Mouse (Mus musculus): ENCODE measurements around the gene Tectb. TPM values are rescaled to one million over a fixed set of nuclear protein-coding genes. Genes with fewer than 3 reads are reported as not detected.

Tectb gene
- polyA plus RNA-seq, 1 experiment: 0.03 TPM

- no peak for TF ChIP-seq CTCF (IDR thresholded peaks at IDR 0.05; ENCODE audit: borderline replicate concordance, insufficient read depth, low read depth, low read length)
- H3K4me1 ChIP-seq (ENCODE audit: control insufficient read depth, insufficient read depth, low read length): 0 out of 2 replicates have a peak, but pooled peaks cover 5% of the 10 kb centered on the region
- 74% methylated on average over 3 of the region's 3 CpGs for WGBS
- H3K27me3 ChIP-seq (ENCODE audit: control insufficient read depth, insufficient read depth, low read length): no peaks in the 10 kb centered on the region
- H3K4me3 ChIP-seq (replicated peaks; ENCODE audit: insufficient read depth, low read depth, low read length): no peak overlapping the region
- DNase-seq: no peak
- H3K27ac ChIP-seq (ENCODE audit: insufficient read depth, low read length): no peak overlapping the region
Measured at GRCm38 (mm10) chr19:55195574-55195973, 15.0 kb downstream of the Tectb start.

GRCm38 (mm10) chr19:55198303-55198702 is 17.8 kb downstream of the Tectb start:
- 0 out of 2 replicates have a peak, but pooled peaks cover 5% of the 10 kb centered on the region for H3K4me1 ChIP-seq (ENCODE audit: control insufficient read depth, insufficient read depth, low read length)
- H3K27ac ChIP-seq (ENCODE audit: insufficient read depth, low read length): no peak overlapping the region
- WGBS: 35% methylated on average over 5 of the region's 5 CpGs
- TF ChIP-seq POLR2A (IDR thresholded peaks at IDR 0.05; ENCODE audit: borderline replicate concordance, insufficient read depth, low read length) (no peak), CTCF (IDR thresholded peaks at IDR 0.05; ENCODE audit: borderline replicate concordance, insufficient read depth, low read depth, low read length) (peak; percentile 46; the same call in 1 of the 2 replicates)
- no peaks in the 10 kb centered on the region for H3K27me3 ChIP-seq (ENCODE audit: control insufficient read depth, insufficient read depth, low read length)
- no peak overlapping the region for H3K4me3 ChIP-seq (replicated peaks; ENCODE audit: insufficient read depth, low read depth, low read length)
- DNase-seq: peak; percentile 18 to 27

- no peak overlapping the region for H3K27ac ChIP-seq (ENCODE audit: insufficient read depth, low read length)
- peak; percentile 33; the same call in 1 of the 2 replicates for TF ChIP-seq CTCF (IDR thresholded peaks at IDR 0.05; ENCODE audit: borderline replicate concordance, insufficient read depth, low read depth, low read length)
- TF ChIP-seq POLR2A (IDR thresholded peaks at IDR 0.05; ENCODE audit: borderline replicate concordance, insufficient read depth, low read length): no peak
- no peaks in the 10 kb centered on the region for H3K4me1 ChIP-seq (ENCODE audit: control insufficient read depth, insufficient read depth, low read length)
- H3K4me3 ChIP-seq (replicated peaks; ENCODE audit: insufficient read depth, low read depth, low read length): no peak overlapping the region
- no peaks in the 10 kb centered on the region for H3K27me3 ChIP-seq (ENCODE audit: control insufficient read depth, insufficient read depth, low read length)
- peak in 1 of 2 experiments; percentile 40 for DNase-seq
- whole genome bisulfite sequencing: 36% methylated on average over 8 of the region's 8 CpGs
Measured at GRCm38 (mm10) chr19:55206482-55207138, 26.1 kb downstream of the Tectb start.

GRCm38 (mm10) chr19:55207205-55207604 is 26.7 kb downstream of the Tectb start:
- TF ChIP-seq POLR2A (IDR thresholded peaks at IDR 0.05; ENCODE audit: borderline replicate concordance, insufficient read depth, low read length) (no peak), CTCF (IDR thresholded peaks at IDR 0.05; ENCODE audit: borderline replicate concordance, insufficient read depth, low read depth, low read length) (no peak)
- Histone ChIP-seq H3K4me1 (ENCODE audit: control insufficient read depth, insufficient read depth, low read length) (no peaks in the 10 kb centered on the region), H3K27me3 (ENCODE audit: control insufficient read depth, insufficient read depth, low read length) (no peaks in the 10 kb centered on the region), H3K4me3 (replicated peaks; ENCODE audit: insufficient read depth, low read depth, low read length) (no peak overlapping the region), H3K27ac (ENCODE audit: insufficient read depth, low read length) (no peak overlapping the region)
- no peak for DNase-seq
- WGBS: 60% methylated on average over 6 of the region's 6 CpGs

GRCm38 (mm10) chr19:55207746-55208538 is 27.4 kb downstream of the Tectb start:
- no peak for DNase-seq
- no peaks in the 10 kb centered on the region for H3K4me1 ChIP-seq (ENCODE audit: control insufficient read depth, insufficient read depth, low read length)
- H3K27ac ChIP-seq (ENCODE audit: insufficient read depth, low read length): no peak overlapping the region
- TF ChIP-seq POLR2A (IDR thresholded peaks at IDR 0.05; ENCODE audit: borderline replicate concordance, insufficient read depth, low read length): no peak
- TF ChIP-seq CTCF (IDR thresholded peaks at IDR 0.05; ENCODE audit: borderline replicate concordance, insufficient read depth, low read depth, low read length): no peak
- WGBS: 48% methylated on average over 25 of the region's 25 CpGs
- no peaks in the 10 kb centered on the region for H3K27me3 ChIP-seq (ENCODE audit: control insufficient read depth, insufficient read depth, low read length)
- no peak overlapping the region for H3K4me3 ChIP-seq (replicated peaks; ENCODE audit: insufficient read depth, low read depth, low read length)

GRCm38 (mm10) chr19:55208654-55209053 is 28.1 kb downstream of the Tectb start:
- Histone ChIP-seq H3K4me1 (ENCODE audit: control insufficient read depth, insufficient read depth, low read length) (no peaks in the 10 kb centered on the region), H3K27ac (ENCODE audit: insufficient read depth, low read length) (no peak overlapping the region), H3K27me3 (ENCODE audit: control insufficient read depth, insufficient read depth, low read length) (no peaks in the 10 kb centered on the region), H3K4me3 (replicated peaks; ENCODE audit: insufficient read depth, low read depth, low read length) (no peak overlapping the region)
- TF ChIP-seq CTCF (IDR thresholded peaks at IDR 0.05; ENCODE audit: borderline replicate concordance, insufficient read depth, low read depth, low read length) (no peak), POLR2A (IDR thresholded peaks at IDR 0.05; ENCODE audit: borderline replicate concordance, insufficient read depth, low read length) (no peak)
- WGBS: 68% methylated on average over 4 of the region's 4 CpGs
- DNase-seq: no peak

- Histone ChIP-seq H3K4me3 (replicated peaks; ENCODE audit: insufficient read depth, low read depth, low read length) (no peak overlapping the region), H3K27me3 (ENCODE audit: control insufficient read depth, insufficient read depth, low read length) (no peaks in the 10 kb centered on the region), H3K27ac (ENCODE audit: insufficient read depth, low read length) (no peak overlapping the region), H3K4me1 (ENCODE audit: control insufficient read depth, insufficient read depth, low read length) (no peaks in the 10 kb centered on the region)
- 86% methylated on average over 3 of the region's 3 CpGs for WGBS
- no peak for TF ChIP-seq POLR2A (IDR thresholded peaks at IDR 0.05; ENCODE audit: borderline replicate concordance, insufficient read depth, low read length)
- TF ChIP-seq CTCF (IDR thresholded peaks at IDR 0.05; ENCODE audit: borderline replicate concordance, insufficient read depth, low read depth, low read length): no peak
- no peak for DNase-seq
Measured at GRCm38 (mm10) chr19:55209084-55209483, 28.6 kb downstream of the Tectb start.

GRCm38 (mm10) chr19:55211698-55212097 is 31.2 kb downstream of the Tectb start:
- DNase-seq: no peak
- H3K4me3 ChIP-seq (replicated peaks; ENCODE audit: insufficient read depth, low read depth, low read length): no peak overlapping the region
- H3K27ac ChIP-seq (ENCODE audit: insufficient read depth, low read length): no peak overlapping the region
- no peak for TF ChIP-seq CTCF (IDR thresholded peaks at IDR 0.05; ENCODE audit: borderline replicate concordance, insufficient read depth, low read depth, low read length)
- no peak for TF ChIP-seq POLR2A (IDR thresholded peaks at IDR 0.05; ENCODE audit: borderline replicate concordance, insufficient read depth, low read length)
- 88% methylated on average over 1 of the region's 1 CpGs for WGBS
- H3K27me3 ChIP-seq (ENCODE audit: control insufficient read depth, insufficient read depth, low read length): no peaks in the 10 kb centered on the region
- no peaks in the 10 kb centered on the region for H3K4me1 ChIP-seq (ENCODE audit: control insufficient read depth, insufficient read depth, low read length)

All from cerebellum, adult 2 months (tissue).